Mouse (Mus musculus) heart, embryonic 15.5 days (tissue): ENCODE measurements around the gene Bst2. TPM values are rescaled to one million over a fixed set of nuclear protein-coding genes. Genes with fewer than 3 reads are reported as not detected.
"Not testable (repeated sequence)": the region's sequence is repeated elsewhere in the genome, so short reads cannot be mapped to it uniquely, and the experiment has no call there.

Experiments used
- ATAC-seq: fragments of 200-750 bp; cut with Nextera tagmentation; replicated peaks from 2 replicates; pipeline ENCODE4 v1.8.0; 2017; ENCODE audit warnings: low read depth, moderate TSS enrichment; ENCODE audit not compliant: insufficient number of reproducible peaks, insufficient read depth, low FRiP score
- H3K27ac ChIP-seq: fragments of 300-500 bp; sonication (generic); 2 replicates; pipeline ENCODE4 v1.5.1; 2015; ENCODE audit warnings: mild to moderate bottlenecking, inconsistent platforms
- H3K27me3 ChIP-seq: fragments of 300-500 bp; sonication (generic); 2 replicates; pipeline ENCODE4 v1.6.1; 2015; ENCODE audit warnings: inconsistent platforms
- H3K36me3 ChIP-seq: fragments of 300-500 bp; sonication (generic); 2 replicates; pipeline ENCODE4 v1.6.1; 2015; ENCODE audit warnings: mild to moderate bottlenecking, inconsistent platforms
- H3K4me1 ChIP-seq: fragments of 300-500 bp; sonication (generic); replicated peaks from 2 replicates; pipeline ENCODE4 v1.6.1; 2015; ENCODE audit warnings: inconsistent platforms
- H3K4me2 ChIP-seq: fragments of 300-500 bp; sonication (generic); 2 replicates; pipeline ENCODE4 v1.6.1; 2015; ENCODE audit warnings: inconsistent platforms, mild to moderate bottlenecking, moderate library complexity
- H3K4me3 ChIP-seq: fragments of 300-500 bp; sonication (generic); 2 replicates; pipeline ENCODE4 v1.5.1; 2015; ENCODE audit warnings: mild to moderate bottlenecking, inconsistent platforms
- H3K9ac ChIP-seq: fragments of 300-500 bp; sonication (generic); 2 replicates; pipeline ENCODE4 v1.6.1; 2015; ENCODE audit warnings: mild to moderate bottlenecking, inconsistent platforms
- H3K9me3 ChIP-seq: fragments of 300-500 bp; sonication (generic); replicated peaks from 2 replicates; pipeline ENCODE4 v1.6.1; 2016; ENCODE audit warnings: inconsistent platforms
- WGBS: fragments of 180-500 bp; shearing (Covaris S2); methylation state at CpG from one replicate; pipeline ENCODE4 v1.1.7; 2015; ENCODE audit warnings: mixed read lengths; 5-methylcytosine and 5-hydroxymethylcytosine counted together
- polyA plus RNA-seq: library from polyadenylated mRNA; unstranded; fragments of >200 nt; fragmentation: Nextera tagmentation; extraction: Ambion mirVana; gene quantifications from 2 replicates; pipeline ENCODE4 v1.2.1, GENCODE M21; 2015

Bst2 gene
- polyA plus RNA-seq, 1 experiment from 2014 or later = 34.6 TPM

DNA sequence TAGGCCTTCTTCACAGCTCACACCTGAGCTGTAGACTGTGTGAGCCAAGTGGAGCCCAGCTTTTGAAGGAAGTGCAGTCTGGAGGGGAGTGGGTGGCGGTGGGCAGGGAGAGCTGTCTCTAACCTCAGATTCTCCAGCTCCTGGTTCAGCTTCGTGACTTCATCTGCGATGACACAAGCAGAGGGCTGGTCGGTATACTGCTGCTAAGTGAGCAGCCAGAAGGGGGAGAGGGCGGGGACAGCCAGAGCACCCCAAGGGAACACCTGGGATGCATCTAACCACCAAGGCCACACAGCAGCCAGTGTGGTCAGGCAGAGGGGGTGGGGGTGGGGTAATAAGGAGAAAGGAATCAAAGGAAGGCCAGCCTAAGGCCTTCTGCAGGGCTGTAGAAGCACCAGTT lies 1.6 kb downstream of the Bst2 start:
- H3K4me2 ChIP-seq = peak overlapping the region; percentile 79
- peak overlapping the region; percentile 60 for H3K4me3 ChIP-seq
- WGBS = 76% methylated on average over 5 of the region's 5 CpGs
- no peaks in the 10 kb centered on the region for H3K36me3 ChIP-seq
- no peak for ATAC-seq
- no peaks in the 10 kb centered on the region for H3K9me3 ChIP-seq
- no peaks in the 10 kb centered on the region for H3K27me3 ChIP-seq
- no peak overlapping the region for H3K27ac ChIP-seq
- H3K9ac ChIP-seq = peak overlapping the region; percentile 31; the same call in 1 of the 2 replicates
- peaks cover 18% of the 10 kb centered on the region for H3K4me1 ChIP-seq

- H3K4me3 ChIP-seq = no peak overlapping the region
- 34% methylated on average over 3 of the region's 3 CpGs for WGBS
- H3K27ac ChIP-seq = no peak overlapping the region
- no peaks in the 10 kb centered on the region for H3K36me3 ChIP-seq
- no peaks in the 10 kb centered on the region for H3K9me3 ChIP-seq
- H3K4me2 ChIP-seq = no peak overlapping the region
- no peaks in the 10 kb centered on the region for H3K27me3 ChIP-seq
- H3K4me1 ChIP-seq = peaks cover 18% of the 10 kb centered on the region
- H3K9ac ChIP-seq = no peak overlapping the region
- ATAC-seq = no peak
These were observed 2.9 kb downstream of the Bst2 start for GRCm38 (mm10) chr8:71534263-71534810.

GRCm38 (mm10) chr8:71530735-71531467 lies 6.4 kb downstream of the Bst2 start:
- H3K9ac ChIP-seq, ATAC-seq, H3K27me3 ChIP-seq, H3K9me3 ChIP-seq, H3K36me3 ChIP-seq, H3K4me3 ChIP-seq, H3K27ac ChIP-seq, H3K4me2 ChIP-seq: not testable (repeated sequence)
- peaks cover 28% of the 10 kb centered on the region for H3K4me1 ChIP-seq
- 61% methylated on average over 7 of the region's 12 CpGs for WGBS

DNA sequence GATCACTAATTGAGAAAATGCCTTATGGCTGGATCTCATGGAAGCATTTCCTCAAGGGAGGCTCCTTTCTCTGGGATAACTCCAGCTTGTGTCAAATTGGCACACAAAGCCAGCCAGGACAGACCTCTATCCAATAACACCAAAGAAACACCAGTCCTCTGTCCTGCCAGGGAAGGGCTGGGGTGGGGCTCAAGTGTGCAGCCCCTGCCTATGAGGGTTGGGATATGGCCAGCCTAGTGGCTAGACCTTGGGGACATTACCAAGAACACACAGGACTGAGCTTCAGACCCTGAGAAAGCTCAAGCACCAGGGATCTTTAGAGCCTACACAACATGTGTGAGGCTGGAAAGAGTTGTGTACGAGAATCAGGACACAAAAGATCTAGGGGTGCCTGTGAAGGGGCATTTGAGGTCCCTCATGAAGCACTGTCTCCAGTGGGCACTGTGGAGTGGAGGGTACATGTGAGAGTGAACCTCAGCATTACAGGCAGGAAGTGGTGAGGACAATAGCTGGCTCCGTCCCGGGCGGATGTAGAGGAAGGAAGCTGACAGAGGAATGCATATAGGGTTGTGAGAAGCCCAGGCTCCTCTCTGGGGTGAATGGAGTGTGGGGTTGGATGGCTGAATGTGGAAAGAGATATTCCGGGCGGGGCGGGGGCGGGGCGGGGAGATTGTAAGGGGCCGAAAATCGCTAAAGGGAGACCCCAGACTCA lies 8.7 kb downstream of the Bst2 start:
- Histone ChIP-seq H3K9me3 (no peaks in the 10 kb centered on the region), H3K27ac (peak overlapping the region; percentile 78), H3K4me1 (peaks cover 32% of the 10 kb centered on the region), H3K4me3 (no peak overlapping the region), H3K36me3 (no peaks in the 10 kb centered on the region), H3K9ac (no peak overlapping the region), H3K27me3 (peaks cover 12% of the 10 kb centered on the region), H3K4me2 (no peak overlapping the region)
- 59% methylated on average over 11 of the region's 11 CpGs for WGBS
- ATAC-seq = peak; percentile 80

DNA sequence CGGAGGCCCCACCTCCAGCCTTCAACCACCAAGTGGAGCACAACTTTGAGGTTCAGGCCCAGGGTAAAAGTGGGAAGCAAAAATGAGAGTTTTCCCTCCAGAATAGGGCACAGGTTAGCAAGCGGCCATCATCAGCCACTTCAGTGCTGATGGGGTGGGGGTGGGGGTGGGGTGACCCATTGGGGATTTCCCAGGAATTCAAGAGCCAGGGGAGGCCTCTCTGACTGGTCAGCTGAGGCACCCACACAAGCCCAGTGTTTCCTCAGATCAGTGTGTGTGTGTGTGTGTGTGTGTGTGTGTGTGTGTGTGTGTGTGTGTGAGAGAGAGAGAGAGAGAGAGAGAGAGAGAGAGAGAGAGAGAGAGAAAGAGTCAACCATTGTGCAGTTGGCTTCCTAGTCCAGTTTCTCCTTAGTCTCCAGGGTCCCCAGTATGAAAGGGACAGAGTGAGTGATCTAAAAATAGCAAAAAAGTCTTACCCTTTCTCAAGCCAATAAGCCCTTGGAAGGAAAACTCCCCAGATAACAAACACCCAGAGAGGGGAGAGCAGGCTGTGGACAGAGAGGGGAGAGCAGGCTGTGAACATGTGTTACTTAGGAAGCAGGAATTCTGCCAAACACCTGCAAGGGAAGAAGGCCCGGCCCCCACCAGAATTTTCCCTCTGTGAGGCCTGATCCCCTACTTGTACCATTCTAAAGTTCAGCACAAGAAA lies 9.9 kb downstream of the Bst2 start:
- WGBS = 37% methylated on average over 3 of the region's 3 CpGs

GRCm38 (mm10) chr8:71526272-71526671 lies 11.0 kb downstream of the Bst2 start:
- no peak overlapping the region for H3K4me2 ChIP-seq
- H3K4me1 ChIP-seq = peaks cover 36% of the 10 kb centered on the region
- H3K4me3 ChIP-seq = no peak overlapping the region
- peak overlapping the region; percentile 78 for H3K27ac ChIP-seq
- H3K9ac ChIP-seq = no peak overlapping the region
- WGBS = 24% methylated on average over 6 of the region's 6 CpGs
- ATAC-seq = 0 out of 2 replicates have a peak, but pooled peaks have one; percentile 12
- no peaks in the 10 kb centered on the region for H3K9me3 ChIP-seq
- peaks cover 12% of the 10 kb centered on the region for H3K27me3 ChIP-seq
- H3K36me3 ChIP-seq = no peaks in the 10 kb centered on the region

More for the DNA sequence above, 9.9 kb downstream of the Bst2 start:
- ATAC-seq = no peak
- no peak overlapping the region for H3K4me3 ChIP-seq
- H3K27me3 ChIP-seq = peaks cover 12% of the 10 kb centered on the region
- peaks cover 32% of the 10 kb centered on the region for H3K4me1 ChIP-seq
- H3K4me2 ChIP-seq = no peak overlapping the region
- no peaks in the 10 kb centered on the region for H3K36me3 ChIP-seq
- no peak overlapping the region for H3K9ac ChIP-seq
- peak overlapping the region; percentile 78 for H3K27ac ChIP-seq
- H3K9me3 ChIP-seq = no peaks in the 10 kb centered on the region

- no peaks in the 10 kb centered on the region for H3K36me3 ChIP-seq
- H3K27ac ChIP-seq = peak within 1 kb of the TSS; percentile 78
- peaks cover 39% of the 10 kb centered on the region for H3K4me1 ChIP-seq
- WGBS = 20% methylated on average over 46 of the region's 46 CpGs
- H3K9me3 ChIP-seq = no peaks in the 10 kb centered on the region
- H3K9ac ChIP-seq = peak within 1 kb of the TSS; percentile 29
- peak within 1 kb of the TSS; percentile 56 for H3K4me2 ChIP-seq
- ATAC-seq = no peak
- peak within 1 kb of the TSS; percentile 25 for H3K4me3 ChIP-seq
- H3K27me3 ChIP-seq = peaks cover 12% of the 10 kb centered on the region
These were observed 11.8 kb downstream of the Bst2 start, which contains the start of gene Ccdc194 for GRCm38 (mm10) chr8:71525226-71526050. Gene Ccdc194, minus strand, starts transcription at chr8:71525711.

DNA sequence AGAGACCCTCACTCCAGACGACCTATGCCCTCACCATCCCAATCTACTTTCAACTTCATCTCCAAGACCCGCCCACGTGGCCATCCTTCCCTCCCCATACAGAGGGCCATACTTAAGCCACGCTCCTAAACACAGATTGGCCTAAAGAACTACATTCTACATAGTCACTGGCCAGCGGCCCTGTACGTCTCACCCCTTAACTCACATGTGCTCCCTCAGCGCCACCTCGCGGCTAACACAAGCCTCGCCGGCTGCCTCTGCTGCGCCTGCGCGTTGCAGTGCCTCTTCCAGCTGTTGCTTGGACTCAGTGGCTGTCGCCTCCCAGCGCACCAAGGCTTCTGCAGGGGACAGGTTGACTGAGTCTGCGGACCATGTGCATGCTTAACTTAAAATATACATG lies 15.6 kb downstream of the Bst2 start:
- peaks cover 12% of the 10 kb centered on the region for H3K27me3 ChIP-seq
- ATAC-seq = peak; percentile 70

GRCm38 (mm10) chr8:71519037-71519825 lies 18.0 kb downstream of the Bst2 start:
- H3K9ac ChIP-seq, H3K27ac ChIP-seq, H3K36me3 ChIP-seq, H3K4me3 ChIP-seq, H3K27me3 ChIP-seq, H3K9me3 ChIP-seq, ATAC-seq, H3K4me1 ChIP-seq, H3K4me2 ChIP-seq: not testable (repeated sequence)
- 34% methylated on average over 10 of the region's 10 CpGs for WGBS

More for the DNA sequence above, 15.6 kb downstream of the Bst2 start:
- Histone ChIP-seq H3K36me3 (no peaks in the 10 kb centered on the region), H3K4me1 (peaks cover 22% of the 10 kb centered on the region), H3K4me2 (peak overlapping the region; percentile 42), H3K9ac (no peak overlapping the region), H3K4me3 (no peak overlapping the region), H3K9me3 (no peaks in the 10 kb centered on the region), H3K27ac (no peak overlapping the region)
- WGBS = 2% methylated on average over 17 of the region's 17 CpGs

- Histone ChIP-seq H3K4me3 (no peak overlapping the region), H3K9ac (no peak overlapping the region), H3K27me3 (peaks cover 7% of the 10 kb centered on the region), H3K27ac (no peak overlapping the region), H3K9me3 (no peaks in the 10 kb centered on the region), H3K4me1 (peaks cover 7% of the 10 kb centered on the region), H3K4me2 (no peak overlapping the region), H3K36me3 (no peaks in the 10 kb centered on the region)
- WGBS = 23% methylated on average over 6 of the region's 6 CpGs
- no peak for ATAC-seq
These were observed 20.5 kb downstream of the Bst2 start for GRCm38 (mm10) chr8:71516786-71517185.
